Mouse (Mus musculus): ENCODE measurements around the gene Gtf3c5.
A peak's percentile ranks its signal among the peaks of the same experiment; 100 is the strongest.

Gtf3c5 gene

DNA sequence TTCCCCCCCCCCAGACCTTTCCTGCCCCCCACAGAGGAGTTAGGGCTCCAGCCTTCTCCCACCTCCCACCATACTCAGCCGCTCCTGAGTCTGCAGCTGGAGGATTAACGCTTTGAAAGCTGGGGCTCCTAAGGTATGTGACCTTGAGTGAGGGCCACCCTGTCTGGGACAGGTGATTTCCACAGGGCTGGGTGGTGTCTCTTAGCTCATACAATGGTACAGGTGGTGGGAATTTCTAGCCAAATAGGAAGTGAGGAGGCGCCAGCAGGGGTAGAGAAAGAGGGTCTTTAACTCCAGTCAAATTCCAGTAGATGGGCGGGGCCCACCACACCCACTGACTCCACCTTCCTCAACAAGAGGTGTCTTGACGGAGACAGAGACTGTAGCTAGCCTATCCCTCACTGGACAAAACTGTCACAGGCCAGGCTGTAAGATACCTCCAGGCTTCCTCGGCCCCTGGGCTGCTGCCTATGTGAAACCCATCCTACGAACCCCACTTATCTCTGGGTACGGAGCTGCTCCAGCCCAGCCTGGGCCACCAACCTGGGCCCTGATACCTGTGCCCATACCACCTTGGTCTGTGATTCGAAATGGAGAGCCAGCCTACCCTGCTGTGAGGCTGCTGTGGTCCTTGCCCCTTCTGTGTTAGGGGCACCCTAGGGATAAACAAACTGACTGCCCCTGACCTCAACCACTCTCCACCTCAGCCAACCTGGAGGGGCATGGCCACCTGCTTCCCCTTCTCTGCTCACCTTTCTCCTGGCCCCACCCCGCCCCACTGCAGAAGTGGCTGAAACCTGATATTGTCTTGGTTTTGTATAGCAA is 24.0 kb upstream of the Gtf3c5 start:
- DNase-seq (ENCODE audit: low read depth, low spot score): no peak

DNA sequence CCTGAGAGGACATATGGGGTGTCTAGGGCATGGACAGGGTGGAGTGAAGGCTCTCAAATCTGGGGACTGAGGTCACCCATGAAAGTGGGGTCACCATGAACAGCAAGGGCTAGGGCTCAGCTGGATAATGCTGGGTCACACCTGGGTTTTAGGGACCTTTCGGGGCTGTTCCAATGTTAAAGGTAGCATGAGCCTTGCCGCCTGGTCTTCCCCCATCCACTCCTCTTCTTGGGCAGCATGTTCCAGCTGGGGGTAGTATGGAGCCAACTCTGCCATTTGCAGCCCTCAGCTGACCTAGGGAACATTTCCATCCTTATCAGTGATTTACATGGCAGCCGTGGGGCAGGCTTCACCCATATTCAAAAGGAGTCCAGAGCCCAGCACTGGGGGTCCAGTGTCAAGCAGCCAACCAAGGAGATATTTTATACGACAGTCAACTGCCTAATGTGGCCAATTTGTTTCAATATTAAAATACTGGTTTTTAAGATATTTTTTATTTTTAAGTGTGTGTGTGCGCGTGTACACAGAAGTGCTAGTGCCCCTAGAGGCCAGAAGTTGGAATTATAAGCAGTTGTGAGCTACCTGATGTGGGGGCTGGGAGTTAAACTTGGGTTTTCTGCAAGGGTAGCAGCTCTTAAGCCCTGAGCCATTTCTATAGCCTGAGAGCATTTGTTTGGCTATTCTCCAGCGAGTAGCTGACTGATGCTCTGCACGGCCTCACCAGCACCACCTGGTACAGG is 23.2 kb upstream of the Gtf3c5 start:
- no peak for DNase-seq (ENCODE audit: low read depth, low spot score)

DNA sequence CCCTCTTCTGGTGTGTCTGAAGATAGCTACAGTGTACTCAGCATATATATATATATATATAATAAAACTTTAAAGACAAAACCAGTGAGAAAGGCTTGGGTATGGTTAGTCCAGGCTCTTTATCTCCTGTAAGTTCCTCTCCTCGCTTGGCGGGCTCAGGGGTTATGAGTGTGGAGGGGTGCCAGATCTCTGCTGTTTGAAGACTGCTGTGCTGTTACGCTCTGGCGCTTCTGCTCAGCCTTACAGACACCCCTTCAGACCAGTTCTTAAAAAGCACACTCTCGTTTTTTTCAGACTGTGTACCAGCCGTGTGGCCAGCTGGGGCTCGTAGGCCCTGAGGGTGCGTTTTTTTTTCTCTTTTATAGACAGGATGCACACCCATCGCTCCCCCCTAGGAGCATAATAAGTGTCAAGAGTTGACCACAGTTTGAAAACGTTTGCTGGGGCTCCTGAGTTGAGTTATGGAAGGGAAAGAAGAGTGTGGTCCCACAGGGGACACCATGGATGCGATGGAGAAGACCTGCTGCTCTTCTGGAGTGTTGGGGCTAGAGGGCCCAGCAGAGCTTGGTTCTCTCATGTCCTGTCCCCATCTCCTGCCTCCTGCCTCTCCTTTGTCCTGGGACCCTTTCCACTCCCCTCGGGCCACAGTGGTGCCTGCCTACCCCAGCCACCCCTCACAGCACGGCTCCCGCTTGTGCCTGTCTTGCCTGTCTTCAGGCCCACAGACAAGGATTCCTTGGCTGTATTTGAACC is 22.4 kb upstream of the Gtf3c5 start:
- DNase-seq (ENCODE audit: low read depth, low spot score): no peak

DNA sequence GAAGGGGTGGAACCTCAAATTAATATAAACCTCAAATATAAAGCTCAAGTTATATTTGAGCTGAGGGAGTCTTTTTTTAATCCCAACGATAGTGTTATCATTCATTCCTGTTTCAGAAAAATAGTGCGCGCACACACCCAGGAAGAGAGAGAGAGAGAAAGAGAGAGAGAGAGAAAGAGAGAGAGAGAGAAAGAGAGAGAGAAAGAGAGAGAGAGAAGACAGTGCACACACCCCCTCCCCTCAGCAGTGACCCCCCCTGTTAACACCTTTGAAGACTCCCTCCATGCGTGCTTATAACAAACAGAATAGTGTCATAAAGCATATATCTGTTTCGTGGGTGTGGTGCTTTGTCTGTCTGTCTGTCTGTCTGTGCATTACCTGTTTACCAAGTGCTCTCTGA is 20.0 kb upstream of the Gtf3c5 start:
- no peak for DNase-seq (ENCODE audit: low read depth, low spot score)

DNA sequence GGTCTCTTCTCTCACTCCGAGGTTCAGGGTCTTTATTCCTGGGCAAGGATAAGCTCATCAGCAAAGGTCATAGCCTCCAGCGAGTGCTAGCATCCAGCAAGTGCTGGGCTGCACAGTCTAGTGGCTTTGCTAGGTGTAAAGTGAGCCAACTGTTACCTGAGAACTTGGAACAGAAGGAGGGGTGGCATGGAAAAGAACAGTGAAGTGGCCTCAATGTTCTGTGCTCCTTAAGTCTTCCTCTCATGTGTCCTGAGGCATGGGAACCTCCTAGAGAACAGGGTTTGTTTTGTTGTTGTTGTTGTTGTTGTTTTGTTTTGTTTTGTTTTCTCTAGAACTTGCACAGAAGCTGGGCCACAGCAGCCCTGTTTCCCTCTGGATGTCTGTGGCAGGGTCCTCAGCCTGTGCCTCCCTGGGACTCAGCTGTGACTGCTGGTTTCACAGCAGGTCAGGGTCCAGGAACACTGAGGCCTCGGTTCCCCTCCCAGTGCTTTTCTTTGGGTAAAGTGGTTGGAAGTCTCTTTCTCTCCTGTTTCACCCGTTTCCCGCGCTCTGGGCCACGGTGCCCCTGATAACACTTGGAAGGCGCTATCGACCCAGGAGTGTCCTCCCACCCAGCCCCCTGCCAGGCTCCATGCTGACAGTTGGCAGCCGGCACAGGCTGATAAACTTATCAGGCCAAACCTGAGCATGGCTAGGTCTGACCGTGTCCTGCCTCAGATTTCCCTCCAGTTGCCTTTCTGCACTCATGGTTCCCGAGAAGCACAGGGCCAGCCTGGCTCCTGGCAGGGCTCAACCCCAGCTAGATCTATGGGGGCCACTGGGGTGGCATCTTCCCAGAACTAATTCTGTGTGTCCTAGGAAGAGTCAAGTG is 18.4 kb upstream of the Gtf3c5 start:
- DNase-seq (ENCODE audit: low read depth, low spot score): no peak

DNA sequence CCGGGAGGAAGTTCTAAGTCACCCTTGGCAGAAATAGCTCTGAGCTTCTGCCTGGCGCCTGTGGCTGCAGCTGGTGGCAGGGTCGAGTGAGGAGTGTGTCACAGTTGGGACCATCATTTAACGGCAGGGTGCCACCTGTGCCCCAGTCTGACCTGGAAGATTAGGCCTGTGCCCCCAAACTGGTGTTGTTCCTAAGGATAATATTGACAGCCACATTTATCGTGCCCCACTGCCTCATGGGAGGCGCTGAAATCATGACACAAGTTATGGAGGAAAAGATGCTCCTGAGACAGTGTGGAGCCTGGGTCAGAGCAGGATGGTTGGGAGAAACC is 16.0 kb upstream of the Gtf3c5 start:
- DNase-seq (ENCODE audit: low read depth, low spot score): no peak

DNA sequence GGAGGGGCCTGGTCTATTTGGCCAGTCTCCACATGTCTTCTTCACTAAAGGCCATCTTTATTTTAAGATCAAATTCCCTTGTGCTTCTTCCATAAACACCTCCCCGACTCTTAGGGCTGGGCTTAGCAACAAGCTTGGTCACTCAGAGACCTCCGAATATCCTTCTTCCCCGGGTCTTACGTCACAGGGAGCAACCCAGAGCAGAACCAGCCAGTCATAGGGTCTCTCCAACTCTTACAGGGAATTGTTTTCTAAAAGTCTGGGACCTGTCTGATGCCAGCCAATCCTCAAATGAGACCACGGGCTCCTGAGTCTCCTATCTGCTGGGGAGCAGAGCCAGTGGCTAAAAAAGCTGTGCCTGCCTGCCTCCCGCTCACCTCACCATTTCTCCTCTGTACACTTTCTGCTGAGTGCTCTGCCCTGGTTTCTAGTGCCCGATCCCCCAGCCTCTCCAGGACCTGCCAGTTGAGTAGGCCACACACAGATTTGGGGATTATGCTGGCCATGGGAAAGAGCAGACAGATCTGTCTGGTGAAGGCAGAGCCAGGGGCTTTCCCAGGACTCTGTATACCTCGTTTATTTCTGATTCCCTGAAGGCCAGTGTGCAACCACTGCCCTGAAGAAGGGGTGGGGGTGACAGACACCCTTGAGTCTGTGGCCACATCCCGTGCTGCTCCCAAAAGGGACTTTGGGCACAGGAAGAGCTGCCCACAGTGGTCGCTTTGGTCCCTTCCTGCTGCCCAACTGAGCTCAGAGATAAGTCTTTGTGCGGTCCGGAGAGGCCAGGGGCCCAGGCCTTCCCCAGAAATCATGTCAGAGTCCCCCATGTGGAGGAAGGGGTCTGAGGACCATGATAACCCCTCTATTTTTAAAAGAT is 15.4 kb upstream of the Gtf3c5 start:
- DNase-seq (ENCODE audit: low read depth, low spot score): no peak

DNA sequence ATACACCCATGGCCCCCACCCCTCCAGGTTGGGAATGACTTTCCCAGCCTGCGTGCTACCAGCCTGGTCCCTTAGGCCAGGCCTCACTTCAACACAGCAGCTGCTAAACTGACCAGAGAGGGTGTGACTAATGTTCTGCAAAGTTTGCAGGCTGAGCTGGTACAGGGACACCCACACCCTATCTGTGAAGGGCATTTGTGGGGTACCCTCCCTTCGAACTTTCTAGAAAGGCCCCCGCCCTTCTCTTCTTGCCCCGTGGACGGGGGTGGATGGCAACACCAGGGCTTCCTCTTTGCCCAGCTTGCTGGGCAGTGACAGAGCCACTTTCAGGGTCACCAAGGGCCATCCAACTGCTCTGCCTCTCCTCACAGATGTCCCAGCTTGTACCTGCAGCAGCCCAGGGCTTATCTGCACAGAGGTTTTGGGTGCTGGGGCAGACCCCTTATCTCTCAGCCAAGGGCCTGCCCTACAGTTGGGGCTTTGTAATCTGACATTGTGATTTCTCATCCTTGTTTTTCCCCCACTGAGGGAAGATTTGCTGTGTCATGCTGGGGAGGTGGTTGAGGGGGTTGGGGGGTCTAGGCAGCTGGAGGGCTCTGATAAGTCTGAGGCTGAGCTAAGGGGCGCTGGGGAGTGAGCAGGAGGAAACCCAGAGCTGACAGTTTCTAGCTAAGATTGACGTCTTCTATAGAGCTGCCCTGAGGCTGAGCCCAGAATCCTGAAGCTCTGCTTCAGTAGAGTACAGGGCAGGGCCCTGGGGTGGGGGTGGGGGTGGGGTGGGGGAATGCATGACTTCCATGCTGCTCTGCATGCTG is 14.4 kb upstream of the Gtf3c5 start:
- no peak for DNase-seq (ENCODE audit: low read depth, low spot score)

DNA sequence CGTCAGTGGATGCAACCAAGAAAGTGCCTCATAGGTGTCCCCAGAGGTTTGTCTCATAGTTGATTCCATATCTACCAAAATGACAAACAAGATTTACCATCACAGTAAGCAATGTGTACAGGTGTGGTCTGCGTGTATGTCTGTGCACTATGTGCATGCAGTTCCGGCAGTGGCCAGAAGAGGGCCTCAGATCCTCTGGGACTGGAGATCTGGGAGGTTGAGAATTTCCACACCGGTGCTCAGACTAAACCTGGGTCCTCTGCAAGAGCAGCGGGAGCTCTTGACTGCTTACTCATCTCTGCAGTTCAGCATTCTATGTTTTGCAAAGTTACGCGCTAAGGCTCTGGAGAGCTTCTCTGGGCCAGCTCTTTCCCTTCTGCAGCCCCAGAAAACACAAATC is 13.4 kb upstream of the Gtf3c5 start:
- no peak for DNase-seq (ENCODE audit: low read depth, low spot score)

DNA sequence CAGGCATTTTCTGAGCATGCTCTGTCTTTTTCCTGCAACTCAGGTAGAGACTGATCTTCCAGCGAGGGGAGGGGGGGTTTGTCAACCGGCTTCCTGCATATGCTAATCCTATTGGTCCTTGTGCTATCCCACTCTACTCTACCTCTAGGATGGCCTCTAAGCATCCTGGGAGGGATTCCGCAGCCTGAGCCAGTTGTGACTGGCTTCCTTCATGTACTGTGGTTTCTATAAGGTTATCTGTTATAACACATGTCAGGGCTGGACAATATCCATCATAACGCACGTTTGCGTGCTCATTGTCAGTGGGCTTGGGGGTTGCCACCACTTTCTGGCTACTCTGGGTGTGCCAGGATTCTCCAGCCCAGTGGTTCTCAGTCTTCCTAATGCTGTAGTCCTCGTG is 12.5 kb upstream of the Gtf3c5 start:
- no peak for DNase-seq (ENCODE audit: low read depth, low spot score)

DNA sequence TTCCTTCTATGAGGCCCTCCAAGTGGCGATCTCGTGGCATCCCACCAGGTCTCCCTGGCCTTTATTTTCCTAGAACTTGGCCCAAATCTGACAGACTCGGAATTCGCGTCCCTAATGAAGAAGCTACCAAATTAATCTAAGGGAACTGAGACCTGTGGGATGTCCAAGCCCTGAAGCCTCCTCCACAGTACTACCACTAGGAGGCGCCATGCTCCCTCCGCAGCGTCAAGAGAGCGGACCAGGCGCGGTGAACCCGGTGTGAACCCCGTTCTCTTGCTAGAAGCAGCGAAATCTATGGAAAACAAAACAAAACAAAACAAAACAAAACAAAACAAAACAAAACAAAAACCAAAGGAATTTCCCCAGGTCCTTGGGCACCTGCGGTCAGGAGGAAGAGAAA is 9.3 kb upstream of the Gtf3c5 start:
- DNase-seq (ENCODE audit: low read depth, low spot score): no peak

DNA sequence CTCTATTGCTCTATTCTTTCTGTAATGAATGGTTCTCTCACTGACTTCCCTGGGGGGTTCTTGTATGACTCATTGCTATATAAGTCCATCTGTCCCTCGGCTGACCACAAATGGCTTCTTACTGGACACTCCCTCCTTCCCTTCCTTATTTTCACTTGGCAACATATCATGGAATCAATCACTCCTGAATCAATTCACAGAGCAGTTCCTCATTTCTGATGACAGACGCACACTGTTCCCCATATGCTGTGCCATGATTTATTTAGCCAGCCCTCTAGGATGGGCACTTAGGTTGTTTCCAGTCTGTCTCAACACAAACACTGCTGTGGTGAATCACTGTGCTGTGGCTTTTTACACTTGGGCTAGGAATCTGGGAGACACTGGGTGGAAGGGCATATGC is 7.9 kb upstream of the Gtf3c5 start:
- DNase-seq (ENCODE audit: low read depth, low spot score): no peak

DNA sequence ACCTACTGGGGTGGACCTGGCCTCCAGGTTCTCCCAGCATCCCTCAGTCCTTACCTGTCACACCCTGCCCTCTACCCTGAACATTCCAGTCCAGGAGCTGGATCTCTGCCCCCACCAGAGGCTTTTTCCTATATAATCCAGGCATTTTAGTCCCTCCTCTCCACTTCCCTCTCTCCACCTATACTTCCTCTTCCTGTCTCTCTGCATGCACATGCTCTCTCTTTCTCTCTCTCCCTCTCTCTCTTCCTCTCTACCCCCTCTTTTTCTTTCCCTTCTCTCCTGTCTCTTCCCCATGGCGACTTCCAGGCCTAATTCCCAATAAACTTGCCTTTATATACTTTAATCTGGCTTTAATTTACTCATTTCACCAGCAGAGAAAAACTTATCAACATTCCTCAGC is 5.0 kb upstream of the Gtf3c5 start:
- DNase-seq (ENCODE audit: low read depth, low spot score): no peak

DNA sequence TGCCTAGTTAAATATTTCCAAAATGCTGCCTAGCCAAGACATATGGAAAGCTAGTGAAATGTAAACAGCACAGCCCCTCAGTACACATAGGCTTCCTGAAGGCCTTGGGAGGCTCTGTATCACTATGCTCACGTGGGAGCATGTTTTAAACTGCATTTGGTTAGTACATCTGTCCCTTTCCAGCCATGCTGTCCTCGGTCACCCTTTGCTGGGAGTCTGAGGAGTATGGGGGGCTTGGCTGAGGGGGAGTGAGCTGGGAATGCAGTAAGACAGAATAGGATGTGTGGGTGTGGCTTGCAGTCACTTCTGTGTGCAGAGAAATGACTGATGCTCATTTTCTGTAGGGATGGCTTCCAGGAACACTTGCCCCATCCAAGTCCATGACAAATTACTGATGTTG is 2.2 kb upstream of the Gtf3c5 start:
- no peak for DNase-seq (ENCODE audit: low read depth, low spot score)

DNA sequence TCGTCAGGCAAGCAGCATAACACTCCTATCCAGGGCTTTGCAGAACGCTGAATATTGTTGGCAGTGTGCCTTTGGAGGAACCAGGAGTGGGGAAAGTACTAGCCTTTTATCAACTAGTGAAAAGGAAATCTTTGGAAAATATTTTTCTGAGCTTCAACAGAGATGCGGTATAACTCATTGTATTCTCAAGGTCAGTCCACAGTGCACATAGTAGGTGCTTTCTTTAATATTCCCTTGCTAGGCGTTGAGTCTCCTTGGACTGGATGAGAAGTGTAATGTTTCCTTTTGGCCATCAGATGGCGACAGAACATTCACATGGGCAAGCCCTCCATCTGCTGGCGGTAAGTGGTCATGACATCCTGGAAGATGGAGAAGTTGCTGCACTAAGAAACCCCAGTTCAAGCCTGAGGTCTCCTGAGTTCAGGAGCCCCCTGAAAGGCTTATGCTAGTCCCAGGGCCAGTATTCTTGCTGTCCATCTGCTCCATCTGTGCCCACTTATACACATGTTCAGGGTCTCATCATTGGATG is 1.6 kb upstream of the Gtf3c5 start:
- DNase-seq (ENCODE audit: low read depth, low spot score): peak; percentile 80

DNA sequence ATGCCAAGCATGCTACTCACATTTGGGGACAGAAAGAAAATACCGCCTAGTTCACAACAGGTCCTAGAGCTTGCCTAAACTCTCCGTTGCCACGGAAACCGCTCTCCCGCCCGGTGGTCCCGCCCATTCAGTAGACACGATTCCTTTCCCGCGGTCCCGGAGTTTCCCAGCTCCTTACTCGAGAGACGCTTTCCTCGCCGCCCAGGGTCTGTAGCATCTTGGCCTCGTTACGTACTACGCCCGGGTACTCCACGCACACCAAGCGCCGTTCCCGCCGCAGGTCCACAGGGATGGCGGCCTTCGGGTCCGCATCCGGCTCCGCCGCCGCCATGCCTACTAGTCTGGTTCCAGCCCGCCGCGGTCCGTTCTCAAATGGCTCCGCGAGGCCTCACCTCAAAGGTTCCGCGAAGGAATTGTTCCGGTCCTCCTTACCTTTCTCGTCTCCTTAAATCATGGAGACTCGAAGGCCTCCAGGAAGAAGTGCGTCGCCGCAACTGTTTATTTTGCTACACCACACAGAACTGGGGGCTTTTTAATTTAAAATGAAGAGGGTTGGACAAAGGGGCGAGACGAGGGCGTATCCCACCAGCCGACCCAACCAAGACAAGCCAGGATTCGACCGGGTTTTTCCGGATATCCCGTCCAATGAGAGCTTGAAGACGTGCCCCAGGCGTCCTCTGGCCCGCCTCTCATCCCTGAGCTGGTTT is 751 bp downstream of the Gtf3c5 start:
- peak; percentile 81 for DNase-seq (ENCODE audit: low read depth, low spot score)

DNA sequence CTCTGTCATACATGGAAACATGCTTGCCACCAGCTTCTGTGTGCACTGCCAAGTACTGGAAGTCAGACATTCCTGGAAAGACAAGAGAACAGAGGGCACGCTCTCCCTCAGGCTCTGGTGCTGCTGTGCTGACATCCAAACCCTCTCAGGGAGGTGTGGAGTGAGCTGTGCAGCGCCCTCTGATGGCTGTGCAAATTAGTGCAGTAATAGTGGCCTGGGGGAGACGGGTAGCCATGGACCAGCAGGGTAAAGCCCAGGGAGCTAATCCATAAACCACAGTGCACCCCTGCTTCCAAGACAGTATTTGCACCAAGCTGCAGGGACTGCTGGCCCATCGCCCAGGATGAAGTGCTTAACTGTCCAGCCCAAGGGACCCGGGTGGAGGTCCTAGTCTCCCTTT is 5.5 kb downstream of the Gtf3c5 start:
- no peak for DNase-seq (ENCODE audit: low read depth, low spot score)

DNA sequence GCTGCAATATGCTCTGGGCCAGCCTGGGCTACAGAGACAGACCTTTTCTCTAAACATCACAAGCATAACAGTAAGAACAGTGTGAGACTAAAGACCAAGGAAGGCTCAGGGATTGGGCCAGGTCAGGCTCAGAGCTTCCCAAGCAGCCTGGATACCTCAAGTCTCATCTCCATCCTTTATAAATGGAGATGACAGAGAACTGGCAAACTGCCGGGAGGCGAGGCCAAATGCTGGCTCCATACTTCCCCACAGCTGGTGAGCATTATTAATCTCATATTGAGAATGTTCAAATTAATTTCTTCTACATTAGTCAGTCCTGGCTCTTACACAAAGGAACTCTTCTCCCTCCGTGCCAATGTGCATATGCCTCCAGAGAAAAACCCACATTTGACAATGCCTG is 6.7 kb downstream of the Gtf3c5 start:
- DNase-seq (ENCODE audit: low read depth, low spot score): no peak

DNA sequence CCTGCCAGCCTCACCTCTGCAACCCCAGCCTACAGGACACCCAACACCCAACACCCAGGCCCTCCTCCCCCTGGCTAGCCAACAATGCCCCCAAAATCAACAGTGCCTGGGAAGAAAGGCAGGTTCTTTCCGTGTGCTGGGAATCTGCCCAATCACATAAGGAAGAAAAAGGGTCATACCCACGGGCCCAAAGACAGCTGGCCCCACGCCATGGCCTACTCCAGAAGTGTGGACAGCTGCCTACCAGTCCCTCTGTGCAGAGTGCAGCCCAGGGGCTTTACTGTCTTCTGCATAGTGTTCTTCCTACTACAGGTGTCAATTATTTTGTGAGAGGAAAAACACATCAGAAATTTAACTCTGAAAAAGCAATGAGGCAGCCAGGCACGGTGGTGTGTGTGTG is 8.2 kb downstream of the Gtf3c5 start:
- no peak for DNase-seq (ENCODE audit: low read depth, low spot score)

Data from embryo, embryonic 11.5 days (tissue).